Mouse (Mus musculus): ENCODE measurements around the gene Dtx1.

Dtx1 gene

DNA sequence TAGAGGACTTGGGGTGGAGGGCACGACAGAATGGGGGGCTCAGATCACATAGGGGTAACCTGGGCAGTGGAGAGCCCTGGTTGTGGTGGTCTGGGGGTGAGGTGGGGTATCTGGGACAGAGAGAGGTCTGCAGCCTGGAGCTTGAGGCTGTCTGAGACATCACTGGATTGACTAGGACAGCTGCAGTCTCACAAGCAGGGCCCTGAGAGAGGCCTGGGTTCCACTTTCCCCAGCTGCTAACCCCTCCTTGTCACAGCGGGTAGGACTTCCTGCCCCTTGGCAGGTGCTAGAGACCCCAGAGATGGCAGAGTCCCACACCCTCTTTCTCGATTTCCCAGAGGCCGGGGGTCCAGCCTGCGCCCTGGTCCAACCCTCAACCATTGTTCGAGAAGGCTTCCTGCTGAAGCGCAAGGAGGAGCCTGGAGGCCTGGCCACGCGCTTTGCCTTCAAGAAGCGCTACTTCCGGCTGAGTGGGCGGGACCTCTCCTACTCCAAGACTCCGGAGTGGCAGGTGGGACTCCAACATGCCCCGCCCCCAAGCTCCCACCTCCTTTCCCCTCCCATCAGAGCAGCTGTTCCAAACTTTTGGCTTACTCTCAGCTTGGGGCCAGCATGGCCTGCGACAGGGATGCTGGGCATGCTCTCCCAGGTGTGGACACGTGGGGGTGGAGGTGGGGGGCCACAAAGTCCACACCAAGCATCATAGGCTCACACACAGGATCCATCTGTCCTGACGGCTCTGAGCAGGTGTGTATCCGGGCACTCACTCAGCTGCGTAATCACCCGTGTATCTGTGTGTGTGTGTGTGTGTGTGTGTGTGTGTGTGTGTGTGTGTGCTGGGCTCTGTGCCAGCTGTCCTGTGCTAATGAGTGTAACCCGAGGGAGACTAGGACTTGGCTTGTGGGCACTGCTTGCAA lies 37.2 kb downstream of the Dtx1 start:
- peak in 1 of 2 experiments; percentile 75 for DNase-seq

GRCm38 (mm10) chr5:120673626-120674025 lies 38.1 kb downstream of the Dtx1 start:
- peak; percentile 86 to 90 for DNase-seq

DNA sequence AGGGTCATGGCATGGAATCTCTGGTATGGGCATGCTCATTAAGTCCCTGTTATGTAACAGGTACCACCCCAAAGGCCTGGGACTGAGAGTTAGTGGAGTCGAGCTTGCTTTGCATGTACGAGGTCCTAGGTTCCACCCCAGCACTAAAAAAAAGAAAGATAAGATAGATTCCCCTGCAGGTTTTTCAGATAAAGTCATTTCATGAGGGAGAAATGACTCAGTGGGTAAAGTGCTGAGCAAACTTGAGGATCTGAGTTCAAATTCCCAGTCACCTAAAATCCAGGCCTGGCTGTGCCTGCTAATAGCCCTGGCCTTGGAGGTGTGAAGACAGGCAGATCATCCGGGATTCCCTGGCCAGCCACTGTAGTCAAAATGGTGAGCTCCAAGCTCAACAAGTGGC lies 39.9 kb downstream of the Dtx1 start:
- no peak for DNase-seq

- DNase-seq, result no peak
Observed at GRCm38 (mm10) chr5:120670132-120670531, 41.6 kb downstream of the Dtx1 start.

DNA sequence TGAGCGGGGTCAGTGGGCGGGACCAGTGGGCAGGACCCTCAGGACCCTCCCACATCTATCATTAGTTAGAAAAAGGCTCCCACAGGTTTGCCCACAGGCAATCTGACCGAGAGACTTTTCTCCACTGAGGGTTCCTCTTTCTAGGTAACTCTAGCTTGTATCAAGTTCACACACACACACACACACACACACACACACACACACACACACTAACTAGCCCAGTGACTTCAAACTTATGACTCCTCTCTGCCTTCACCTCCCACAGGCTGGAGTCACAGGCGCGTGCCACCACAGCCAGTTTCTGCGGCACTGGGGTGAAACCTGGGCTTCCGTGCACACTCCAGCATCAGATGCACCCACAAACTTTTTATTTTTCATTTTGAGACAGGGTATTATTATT lies 43.0 kb downstream of the Dtx1 start:
- DNase-seq, result no peak

DNA sequence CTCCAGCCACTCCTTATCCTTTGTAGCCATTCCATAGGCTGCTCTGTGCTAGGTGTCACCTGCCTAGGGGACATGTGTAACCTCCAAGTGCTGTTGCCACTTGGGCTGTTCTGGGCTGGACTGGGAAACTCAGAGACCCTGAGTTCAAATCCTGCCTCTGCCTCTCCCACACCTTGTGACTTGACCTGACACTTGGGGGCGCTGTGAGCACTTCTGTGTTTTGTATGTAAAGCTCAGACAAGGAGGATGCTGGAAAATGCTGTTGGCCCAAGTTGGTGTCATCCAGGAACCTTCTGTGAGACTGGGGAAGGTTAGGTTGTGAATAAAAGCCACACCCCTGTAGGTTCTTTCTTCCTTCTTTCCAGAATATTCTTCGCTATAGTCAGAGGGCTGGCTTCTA lies 46.8 kb downstream of the Dtx1 start:
- no peak for DNase-seq

DNA sequence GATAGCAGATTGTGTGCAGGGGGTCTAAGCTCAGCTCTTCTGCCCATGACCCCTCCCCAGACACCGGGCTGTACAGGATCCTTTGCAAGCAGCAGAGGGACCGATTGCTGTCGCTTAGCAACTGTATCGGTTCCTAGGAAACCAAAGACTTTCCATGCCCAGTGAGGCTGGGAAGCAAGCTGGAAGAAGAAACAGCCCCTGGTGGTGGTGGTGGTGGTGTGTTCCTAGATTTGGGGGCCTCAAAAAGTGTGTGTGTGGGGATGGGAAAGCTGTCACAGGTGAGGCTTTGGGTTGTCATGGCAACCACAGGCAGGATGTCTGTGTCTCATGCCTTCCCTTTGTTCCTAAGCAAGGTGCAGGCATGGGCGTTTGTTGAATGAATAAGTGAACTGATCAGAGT lies 50.9 kb downstream of the Dtx1 start:
- DNase-seq, result no peak

- no peak for DNase-seq
Observed at GRCm38 (mm10) chr5:120656281-120656751, 55.4 kb downstream of the Dtx1 start.

GRCm38 (mm10) chr5:120653873-120654272 lies 57.9 kb downstream of the Dtx1 start:
- DNase-seq, result peak; percentile 51 to 56

DNA sequence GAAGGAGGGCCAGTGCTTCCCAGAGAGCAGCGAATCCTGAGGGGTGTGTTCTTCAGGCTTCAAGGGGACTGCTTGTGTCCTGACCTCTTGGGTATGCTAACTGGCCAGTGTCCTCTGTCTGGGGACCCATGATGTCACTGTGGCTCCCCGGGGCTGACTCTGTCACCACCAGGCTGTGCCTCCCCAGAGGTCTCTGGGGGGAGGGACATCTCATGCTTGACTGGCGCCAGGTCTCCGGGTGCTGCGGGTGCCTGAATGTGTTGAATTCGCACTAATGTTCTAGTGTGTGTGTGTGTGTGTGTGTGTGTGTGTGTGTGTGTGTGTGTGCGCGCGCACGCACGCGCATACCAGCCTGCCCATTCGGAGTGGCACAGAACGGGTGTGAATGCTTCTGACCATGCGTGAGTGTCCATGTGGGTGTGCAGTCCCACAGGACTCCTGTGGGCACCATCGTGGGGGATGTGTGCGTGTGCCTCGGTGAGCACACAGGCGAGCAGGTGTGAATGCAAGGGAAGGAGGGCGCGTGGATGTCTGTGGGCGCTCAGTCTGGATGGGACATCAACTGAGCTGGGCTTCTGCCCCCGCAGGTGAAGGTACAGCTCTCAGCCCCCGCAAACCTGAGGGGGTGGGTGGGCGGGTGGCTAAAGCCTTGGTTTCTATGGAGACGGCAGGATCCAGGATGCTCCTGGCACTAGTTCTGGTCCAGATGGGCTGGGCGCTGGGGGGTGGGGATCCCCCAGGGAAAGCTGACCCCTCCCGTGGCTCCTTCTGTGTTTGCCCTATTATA lies 58.6 kb downstream of the Dtx1 start:
- DNase-seq, result peak; percentile 58 to 60

GRCm38 (mm10) chr5:120651230-120651629 lies 60.5 kb downstream of the Dtx1 start:
- no peak for DNase-seq

- peak in 1 of 2 experiments; percentile 42 for DNase-seq
Observed at GRCm38 (mm10) chr5:120649938-120650337, 61.8 kb downstream of the Dtx1 start.

DNA sequence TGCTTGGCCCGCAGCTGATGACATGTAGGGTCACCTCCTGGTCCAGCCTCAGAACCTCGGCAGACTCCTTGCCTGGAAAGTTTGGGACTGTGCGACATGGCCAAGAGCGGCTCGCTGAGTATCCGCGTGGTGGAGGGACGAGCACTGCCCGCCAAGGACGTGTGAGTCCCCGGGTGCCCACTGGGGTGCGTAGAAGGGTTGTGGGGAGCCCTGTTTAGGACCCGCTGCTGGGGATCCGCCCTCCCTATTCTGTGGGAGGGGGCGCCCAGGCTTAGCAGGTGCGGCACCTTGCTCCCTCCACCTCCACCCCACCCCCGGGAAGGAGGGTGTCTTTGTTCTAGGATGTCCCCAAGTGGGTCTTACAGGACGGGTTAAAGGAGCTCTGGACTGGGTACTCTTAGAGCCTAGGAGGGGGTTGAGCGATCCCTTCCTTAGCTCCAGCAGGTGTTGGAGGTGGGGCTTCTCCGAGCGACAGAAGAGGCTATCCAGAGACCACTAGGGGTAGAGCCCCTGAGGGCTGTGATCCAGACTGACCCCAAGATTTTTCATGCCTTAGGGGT lies 62.3 kb downstream of the Dtx1 start:
- peak in 1 of 2 experiments; percentile 35 for DNase-seq

DNA sequence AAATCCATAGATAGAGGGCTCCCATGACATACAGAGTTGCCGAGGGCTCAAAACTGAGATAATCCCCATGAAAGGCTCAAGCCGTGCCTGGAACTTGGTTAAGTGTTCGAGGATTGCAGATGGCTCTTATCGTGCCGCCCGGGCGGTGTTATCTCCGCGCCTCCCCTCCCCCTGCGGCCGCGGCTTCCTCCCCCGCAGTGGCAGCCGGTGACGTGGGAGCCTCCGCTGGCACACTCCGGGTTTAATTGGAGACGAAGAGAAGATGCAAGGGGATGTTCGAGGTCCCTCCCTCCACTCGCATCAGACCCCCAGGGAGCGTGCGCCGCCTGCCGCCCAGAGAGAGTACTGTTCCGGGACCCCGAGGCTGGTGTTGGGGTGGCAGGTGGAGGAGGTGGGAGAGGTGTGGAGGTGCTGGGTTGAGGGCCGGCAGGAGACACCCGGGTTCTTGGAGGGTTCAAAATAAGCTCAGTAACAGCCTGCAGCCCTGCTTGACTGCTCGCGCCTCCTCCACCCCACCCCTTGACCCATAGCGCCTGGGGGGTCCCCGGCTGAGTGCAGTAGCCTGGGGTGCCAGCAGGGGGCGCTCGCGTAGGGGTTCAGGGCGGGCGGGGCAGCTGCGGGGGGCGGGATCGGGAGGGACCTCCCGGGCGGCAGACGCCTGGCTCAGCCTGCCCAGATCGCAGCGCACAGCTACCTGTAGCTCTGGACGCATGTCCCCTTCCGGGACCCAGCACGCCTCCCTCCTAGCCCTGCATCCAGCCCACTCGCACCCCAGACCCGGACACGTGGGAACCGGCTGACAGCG lies 63.0 kb downstream of the Dtx1 start, which contains the start of gene Rasal1:
Gene Rasal1, plus strand, starts transcription at position 244 of the 805 bp plus-strand sequence.
- peak; percentile 63 to 75 for DNase-seq

DNA sequence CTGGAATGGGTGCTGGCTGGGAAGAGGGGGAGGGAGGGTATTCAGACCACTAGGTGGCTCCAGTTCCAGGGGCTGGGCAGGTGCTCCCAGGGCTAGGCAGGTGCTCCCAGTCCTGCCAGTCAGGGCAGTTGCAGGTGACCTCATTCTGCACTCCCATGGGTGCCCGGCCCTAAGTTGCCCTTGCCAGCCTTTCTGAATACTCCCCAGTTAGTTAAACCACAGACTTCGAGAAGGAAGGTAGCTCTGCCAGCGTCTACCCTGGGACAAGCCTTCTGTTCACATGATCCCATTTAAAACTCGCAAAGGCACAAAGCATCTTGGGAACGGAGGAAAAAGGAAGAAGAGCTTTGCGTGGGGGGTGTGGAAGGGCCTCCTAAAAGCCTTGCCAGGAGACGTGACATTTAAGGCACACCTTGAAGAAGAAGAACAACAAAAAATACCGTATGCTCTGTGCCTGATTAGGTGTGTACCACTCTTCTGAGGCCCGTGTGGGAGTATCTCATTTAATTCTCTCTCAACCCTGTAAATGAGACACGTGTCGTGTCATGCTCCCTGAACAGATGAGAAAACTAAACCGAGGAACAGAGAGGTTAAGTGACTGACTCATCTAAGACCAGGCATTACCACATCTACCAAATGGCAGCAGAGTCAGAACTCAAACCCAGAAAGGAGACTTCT lies 63.8 kb downstream of the Dtx1 start:
- peak in 1 of 2 experiments; percentile 22 for DNase-seq

DNA sequence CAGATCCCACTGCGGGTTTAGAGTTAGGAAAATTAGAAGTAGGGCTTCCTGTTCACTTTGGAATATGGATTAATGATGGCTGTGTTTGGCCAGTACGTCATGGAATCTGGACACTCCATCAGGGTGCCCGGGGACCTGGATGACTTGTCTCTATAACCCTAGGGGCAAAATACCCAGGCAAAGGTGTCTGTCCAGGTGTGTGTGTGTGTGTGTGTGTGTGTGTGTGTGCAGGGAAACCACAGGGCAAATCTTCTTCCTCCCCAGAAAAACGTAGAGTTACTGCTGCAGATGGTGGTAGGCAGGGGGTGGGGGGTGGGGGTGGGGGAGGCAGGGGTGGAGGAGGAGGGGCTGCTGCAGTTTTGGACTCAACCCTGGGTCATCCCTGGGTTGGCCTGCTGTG lies 64.4 kb downstream of the Dtx1 start:
- no peak for DNase-seq

- peak; percentile 66 to 70 for DNase-seq
Observed at GRCm38 (mm10) chr5:120645851-120646250, 65.9 kb downstream of the Dtx1 start.

DNA sequence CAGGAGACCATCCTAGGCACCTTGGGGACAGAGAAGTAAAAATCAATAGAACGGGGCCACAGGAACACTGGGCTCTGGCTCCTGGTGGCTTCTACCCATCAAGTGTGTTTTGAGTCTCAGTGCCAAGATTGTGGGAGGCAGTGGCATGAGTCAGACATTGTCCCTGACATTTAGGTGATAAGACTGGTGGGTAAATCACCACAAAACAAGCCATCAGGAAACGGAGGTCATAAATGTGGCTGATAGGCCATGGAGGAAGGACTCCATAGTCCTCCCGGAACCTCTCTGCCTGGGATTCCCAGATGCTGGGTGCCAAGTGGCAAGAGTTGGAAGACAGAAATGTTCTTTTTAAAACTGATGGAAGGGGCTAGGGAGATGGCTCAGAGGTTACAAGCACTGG lies 67.5 kb downstream of the Dtx1 start:
- no peak for DNase-seq

DNA sequence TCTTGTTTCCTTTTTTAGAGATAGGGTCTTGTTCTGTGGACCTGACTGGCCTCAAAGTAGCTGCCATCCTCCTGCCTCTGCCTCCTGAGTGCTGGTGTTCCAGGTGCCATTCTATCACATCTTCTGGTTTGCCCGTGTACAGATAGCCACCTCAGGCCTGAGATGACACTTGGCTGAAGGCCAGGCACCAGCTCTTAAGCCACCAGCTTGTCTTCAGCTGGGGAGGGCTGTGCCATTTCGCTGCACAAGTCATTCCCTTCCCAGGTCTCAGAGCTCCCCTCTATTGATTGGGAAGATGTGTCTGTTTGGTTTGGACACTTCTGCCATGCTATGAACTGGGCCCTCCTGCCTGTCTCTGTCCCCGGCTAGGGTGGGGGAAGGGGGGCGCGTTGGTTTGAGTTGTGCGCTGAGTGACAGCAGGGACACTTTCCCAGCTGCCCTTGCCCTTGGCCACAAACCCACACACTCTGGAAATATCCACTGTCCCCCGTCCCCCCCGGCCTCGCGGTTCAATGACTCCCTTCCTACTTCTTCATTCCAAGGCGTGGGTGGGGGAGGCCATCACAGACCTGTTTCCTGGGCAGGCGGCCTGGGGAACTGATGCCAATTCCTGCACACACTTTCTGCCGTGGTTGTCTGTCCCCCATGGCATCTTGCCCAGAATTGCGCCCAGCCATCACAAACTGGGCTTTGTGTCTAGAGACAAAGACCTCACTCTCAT lies 68.2 kb downstream of the Dtx1 start:
- peak; percentile 83 to 84 for DNase-seq

DNA sequence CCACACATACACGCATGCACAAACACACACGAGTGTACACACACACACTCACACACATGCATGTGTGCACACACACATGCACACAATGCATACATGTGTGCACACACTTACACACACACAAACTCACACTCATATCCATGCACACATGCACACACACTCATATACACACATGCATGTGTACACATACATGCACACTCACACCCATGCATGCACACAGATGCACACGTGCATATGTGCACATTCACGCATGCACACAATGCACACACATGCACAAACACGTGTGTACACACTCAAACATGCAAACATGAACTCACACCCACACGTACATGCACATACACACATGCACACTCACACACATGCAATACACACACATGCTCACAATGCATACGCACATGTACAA lies 71.6 kb downstream of the Dtx1 start:
- DNase-seq, result no peak

GRCm38 (mm10) chr5:120635633-120636032 lies 76.1 kb downstream of the Dtx1 start:
- no peak for DNase-seq
